Mouse (Mus musculus): ENCODE data around the gene Nqo1. TPM values are rescaled to one million over a fixed set of nuclear protein-coding genes. Genes with fewer than 3 reads are reported as not detected.

The Nqo1 gene
- total and polyA plus RNA-seq, 2 experiments from 2014 or later, result 14.1 to 22.1 TPM

DNA sequence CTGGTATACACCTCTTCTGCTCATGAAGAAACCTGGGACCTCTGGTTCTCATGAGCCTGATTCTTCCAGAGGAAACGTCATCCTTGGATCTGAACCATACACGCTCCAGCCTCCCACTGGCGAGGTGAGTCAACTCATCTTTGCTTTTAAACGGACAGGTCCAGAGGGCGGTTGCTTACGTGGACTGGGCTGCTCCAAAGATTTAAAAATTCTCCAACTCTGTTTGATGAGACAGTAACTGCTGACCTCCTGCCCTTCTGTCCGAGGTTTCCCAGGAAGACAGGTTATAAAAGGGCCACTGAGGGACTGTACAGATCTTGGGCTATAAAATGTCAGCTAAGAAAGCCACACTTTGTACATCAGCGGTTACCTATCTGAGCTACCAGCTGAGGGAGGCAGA is 27.8 kb upstream of the Nqo1 start:
- Histone ChIP-seq H3K4me3 (ENCODE audit: low read length) (no peak overlapping the region), H3K9me3 (ENCODE audit: low read length) (no peaks in the 10 kb centered on the region), H3K27me3 (ENCODE audit: insufficient read depth, low read length) (no peaks in the 10 kb centered on the region), H3K4me1 (ENCODE audit: insufficient read depth, low read length) (no peaks in the 10 kb centered on the region; the same call in 1 of the 2 replicates), H3K36me3 (ENCODE audit: insufficient read depth, low read length) (no peaks in the 10 kb centered on the region), H3K4me2 (ENCODE audit: low read depth, low read length) (no peak overlapping the region), H3K27ac (no peak overlapping the region), H3K9ac (replicated peaks; ENCODE audit: low read length) (no peak overlapping the region)
- no peak for TF ChIP-seq CTCF (IDR thresholded peaks at IDR 0.05; ENCODE audit: low read depth)
- ATAC-seq, result no peak
- 88% methylated on average over 8 of the region's 8 CpGs for WGBS
- no peak for DNase-seq (ENCODE audit: low spot score)

DNA sequence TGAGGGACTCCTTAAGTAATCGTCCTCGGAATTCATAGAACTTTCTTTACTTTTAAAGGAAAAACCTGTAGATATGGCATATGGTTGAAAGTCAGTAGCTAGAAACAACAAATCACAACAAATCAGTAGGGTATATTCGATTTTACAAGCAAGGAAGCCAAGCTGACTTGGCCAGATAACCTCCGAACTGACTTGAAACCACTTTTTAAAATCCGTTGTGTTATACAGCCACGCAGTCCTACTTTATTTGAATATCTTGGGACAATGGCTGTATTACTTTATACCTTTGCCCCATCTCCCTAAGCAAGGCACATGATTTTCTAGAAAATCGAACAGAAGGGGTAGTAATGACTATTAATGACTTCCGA is 22.2 kb upstream of the Nqo1 start:
- peak overlapping the region; percentile 70; the same call in 1 of the 2 replicates for H3K4me2 ChIP-seq (ENCODE audit: low read depth, low read length)
- no peaks in the 10 kb centered on the region for H3K4me1 ChIP-seq (ENCODE audit: insufficient read depth, low read length)
- TF ChIP-seq CTCF (IDR thresholded peaks at IDR 0.05; ENCODE audit: low read depth), result no peak
- H3K9me3 ChIP-seq (ENCODE audit: low read length), result no peaks in the 10 kb centered on the region
- no peak for DNase-seq (ENCODE audit: low spot score)
- peak overlapping the region; percentile 68 for H3K4me3 ChIP-seq (ENCODE audit: low read length)
- H3K9ac ChIP-seq (replicated peaks; ENCODE audit: low read length), result no peak overlapping the region
- H3K27ac ChIP-seq, result no peak overlapping the region
- 55% methylated on average over 8 of the region's 8 CpGs for WGBS
- H3K27me3 ChIP-seq (ENCODE audit: insufficient read depth, low read length), result no peaks in the 10 kb centered on the region
- H3K36me3 ChIP-seq (ENCODE audit: insufficient read depth, low read length), result peaks cover 12% of the 10 kb centered on the region; the same call in 1 of the 2 replicates
- ATAC-seq, result no peak; the same call in 1 of the 2 replicates

DNA sequence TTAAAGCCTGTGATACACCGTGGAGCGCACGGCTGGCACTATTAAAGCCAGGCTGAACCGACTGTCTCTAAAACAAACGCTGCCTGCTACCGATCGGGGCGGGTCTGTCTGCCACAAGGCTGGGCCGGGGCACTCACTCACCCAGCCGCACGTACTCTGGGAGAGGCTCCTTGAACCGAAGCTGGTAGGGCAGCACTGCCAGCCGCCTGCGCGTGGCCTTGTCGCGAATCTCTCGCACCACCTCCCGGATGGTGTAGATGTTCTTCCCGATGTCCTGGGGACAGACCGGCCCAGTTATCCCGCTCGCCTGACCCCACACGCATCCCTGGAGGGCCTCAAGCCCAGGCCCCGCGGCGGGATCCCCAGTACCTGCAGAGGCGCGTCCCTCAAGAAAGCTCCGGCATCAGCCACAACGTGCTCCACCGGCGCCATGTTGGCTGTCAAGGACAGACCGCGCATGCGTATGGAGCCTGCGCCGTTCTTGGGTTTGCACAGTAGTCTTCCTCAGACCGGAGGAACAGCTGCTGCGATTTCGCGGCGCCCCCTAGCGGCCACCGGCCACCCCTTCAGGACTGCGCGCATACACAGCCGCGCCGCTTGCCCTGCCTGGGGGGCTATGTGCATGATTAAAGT is 21.7 kb upstream of the Nqo1 start, which contains the start of gene Nob1:
Nob1 (minus strand) TSS at position 455 of the 633 bp plus-strand sequence.
- DNase-seq (ENCODE audit: low spot score) (peak; percentile 99), ATAC-seq (peak; percentile 99)
- WGBS, result under 1% methylated on average over 50 of the region's 50 CpGs
- Histone ChIP-seq H3K4me1 (ENCODE audit: insufficient read depth, low read length) (no peaks in the 10 kb centered on the region), H3K4me3 (ENCODE audit: low read length) (peak within 1 kb of the TSS; percentile 68), H3K27me3 (ENCODE audit: insufficient read depth, low read length) (no peaks in the 10 kb centered on the region), H3K9me3 (ENCODE audit: low read length) (no peaks in the 10 kb centered on the region), H3K9ac (replicated peaks; ENCODE audit: low read length) (peak within 1 kb of the TSS; percentile 71), H3K36me3 (ENCODE audit: insufficient read depth, low read length) (peaks cover 17% of the 10 kb centered on the region; the same call in 1 of the 2 replicates), H3K27ac (peak within 1 kb of the TSS; percentile 71; the same call in 1 of the 2 replicates), H3K4me2 (ENCODE audit: low read depth, low read length) (peak within 1 kb of the TSS; percentile 70)
- TF ChIP-seq CTCF (IDR thresholded peaks at IDR 0.05; ENCODE audit: low read depth), result peak; percentile 99

DNA sequence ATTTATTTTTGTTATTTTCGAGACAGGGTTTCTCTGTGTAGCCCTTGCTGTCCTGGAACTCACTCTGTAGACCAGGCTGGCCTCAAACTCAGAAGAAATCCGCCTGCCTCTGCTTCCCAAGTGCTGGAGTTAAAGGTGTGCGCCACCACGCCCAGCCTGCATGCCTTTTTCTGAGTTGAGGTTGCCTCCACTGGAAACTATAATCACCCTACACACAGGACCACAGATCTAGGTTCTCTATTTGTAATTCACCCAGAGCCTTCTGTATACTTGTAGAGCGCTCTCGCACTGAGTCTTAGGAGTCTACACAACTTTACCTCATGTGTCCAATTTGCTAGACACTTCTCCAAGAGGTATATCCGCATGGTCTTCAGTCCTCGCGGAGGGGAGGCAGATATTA is 21.2 kb upstream of the Nqo1 start:
- DNase-seq (ENCODE audit: low spot score), result no peak
- Histone ChIP-seq H3K9ac (replicated peaks; ENCODE audit: low read length) (peak overlapping the region; percentile 71), H3K9me3 (ENCODE audit: low read length) (no peaks in the 10 kb centered on the region), H3K36me3 (ENCODE audit: insufficient read depth, low read length) (peaks cover 17% of the 10 kb centered on the region; the same call in 1 of the 2 replicates), H3K27ac (peak overlapping the region; percentile 71; the same call in 1 of the 2 replicates), H3K4me2 (ENCODE audit: low read depth, low read length) (peak overlapping the region; percentile 70), H3K4me3 (ENCODE audit: low read length) (peak overlapping the region; percentile 68), H3K4me1 (ENCODE audit: insufficient read depth, low read length) (no peaks in the 10 kb centered on the region), H3K27me3 (ENCODE audit: insufficient read depth, low read length) (no peaks in the 10 kb centered on the region)
- ATAC-seq, result no peak
- TF ChIP-seq CTCF (IDR thresholded peaks at IDR 0.05; ENCODE audit: low read depth), result no peak
- WGBS, result 35% methylated on average over 9 of the region's 9 CpGs

DNA sequence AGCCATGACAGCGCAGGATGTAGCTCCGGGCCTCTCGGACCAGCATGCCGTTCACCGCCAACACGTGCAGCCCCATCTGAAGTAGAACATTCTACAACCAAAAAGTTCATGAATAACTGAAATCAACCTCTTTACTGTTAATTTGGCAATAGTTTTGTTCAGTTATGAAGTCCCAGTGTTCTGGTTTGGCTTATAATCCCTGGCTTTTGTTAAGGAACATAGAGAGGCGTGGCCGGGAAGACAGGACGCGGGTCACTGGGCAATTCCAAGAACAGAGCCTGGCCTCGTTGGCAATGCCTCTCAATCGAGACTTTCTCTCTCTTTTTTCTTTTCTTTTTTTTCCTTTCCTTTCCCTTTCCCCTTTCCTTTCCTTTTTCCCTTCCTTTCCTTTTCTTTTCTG is 14.0 kb upstream of the Nqo1 start:
- H3K36me3 ChIP-seq (ENCODE audit: insufficient read depth, low read length), result peaks cover 80% of the 10 kb centered on the region
- no peak for DNase-seq (ENCODE audit: low spot score)
- H3K4me1 ChIP-seq (ENCODE audit: insufficient read depth, low read length), result no peaks in the 10 kb centered on the region
- H3K27ac ChIP-seq, result no peak overlapping the region
- H3K27me3 ChIP-seq (ENCODE audit: insufficient read depth, low read length), result no peaks in the 10 kb centered on the region
- H3K9ac ChIP-seq (replicated peaks; ENCODE audit: low read length), result no peak overlapping the region
- TF ChIP-seq CTCF (IDR thresholded peaks at IDR 0.05; ENCODE audit: low read depth), result no peak
- no peak for ATAC-seq
- no peak overlapping the region for H3K4me3 ChIP-seq (ENCODE audit: low read length)
- WGBS, result 83% methylated on average over 12 of the region's 12 CpGs
- no peaks in the 10 kb centered on the region for H3K9me3 ChIP-seq (ENCODE audit: low read length)
- H3K4me2 ChIP-seq (ENCODE audit: low read depth, low read length), result no peak overlapping the region

DNA sequence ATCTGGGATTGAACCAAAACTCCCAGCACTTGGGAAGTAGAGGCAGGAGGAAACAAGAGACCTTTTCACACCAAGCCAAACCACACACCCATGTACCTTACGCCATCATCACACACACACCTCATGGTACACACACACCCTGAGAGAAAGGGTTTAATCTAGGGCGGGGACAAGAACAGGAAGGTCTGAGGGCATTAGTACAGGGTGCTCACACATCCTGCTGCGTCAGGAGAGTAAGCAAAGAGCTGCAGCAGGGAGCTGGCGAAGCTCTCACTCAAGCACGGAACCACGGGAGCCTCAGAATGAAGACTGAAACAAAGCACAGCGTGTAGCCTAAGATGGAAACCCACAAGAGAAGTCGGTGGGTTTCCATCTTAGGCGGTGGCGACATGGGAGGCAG is 10.9 kb upstream of the Nqo1 start:
- Histone ChIP-seq H3K4me2 (ENCODE audit: low read depth, low read length) (no peak overlapping the region), H3K4me3 (ENCODE audit: low read length) (no peak overlapping the region), H3K4me1 (ENCODE audit: insufficient read depth, low read length) (no peaks in the 10 kb centered on the region), H3K27ac (no peak overlapping the region), H3K36me3 (ENCODE audit: insufficient read depth, low read length) (peaks cover 83% of the 10 kb centered on the region), H3K27me3 (ENCODE audit: insufficient read depth, low read length) (no peaks in the 10 kb centered on the region), H3K9me3 (ENCODE audit: low read length) (no peaks in the 10 kb centered on the region), H3K9ac (replicated peaks; ENCODE audit: low read length) (no peak overlapping the region)
- TF ChIP-seq CTCF (IDR thresholded peaks at IDR 0.05; ENCODE audit: low read depth), result no peak
- ATAC-seq (no peak), DNase-seq (ENCODE audit: low spot score) (no peak)
- 86% methylated on average over 10 of the region's 10 CpGs for WGBS

DNA sequence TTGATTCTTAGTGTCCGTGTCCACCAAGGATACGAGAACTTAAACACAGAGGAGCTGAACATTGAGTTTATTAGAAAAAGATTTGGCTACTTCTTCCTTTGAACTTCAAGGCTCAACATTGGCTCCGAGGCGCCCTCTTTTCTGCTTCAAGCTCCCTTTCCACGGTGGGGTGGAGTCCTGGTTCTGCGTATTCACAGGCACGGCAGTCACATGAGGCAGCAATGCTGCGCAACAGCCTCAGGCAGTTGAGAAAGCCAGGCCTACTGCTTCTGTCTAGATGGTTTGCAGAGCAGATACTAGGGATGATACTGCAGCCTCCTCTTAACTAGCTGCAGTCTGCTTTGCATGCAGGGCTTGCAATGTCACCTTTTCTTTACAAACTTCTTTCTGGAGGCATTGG is 9.5 kb upstream of the Nqo1 start:
- H3K4me3 ChIP-seq (ENCODE audit: low read length), result no peak overlapping the region
- H3K27ac ChIP-seq, result no peak overlapping the region
- no peaks in the 10 kb centered on the region for H3K27me3 ChIP-seq (ENCODE audit: insufficient read depth, low read length)
- DNase-seq (ENCODE audit: low spot score) (no peak), ATAC-seq (no peak)
- H3K9me3 ChIP-seq (ENCODE audit: low read length), result no peaks in the 10 kb centered on the region
- H3K36me3 ChIP-seq (ENCODE audit: insufficient read depth, low read length), result peaks cover 70% of the 10 kb centered on the region
- H3K9ac ChIP-seq (replicated peaks; ENCODE audit: low read length), result no peak overlapping the region
- no peaks in the 10 kb centered on the region for H3K4me1 ChIP-seq (ENCODE audit: insufficient read depth, low read length)
- no peak overlapping the region for H3K4me2 ChIP-seq (ENCODE audit: low read depth, low read length)
- 91% methylated on average over 8 of the region's 8 CpGs for WGBS
- TF ChIP-seq CTCF (IDR thresholded peaks at IDR 0.05; ENCODE audit: low read depth), result no peak

Data from hindbrain, postnatal 0 days (tissue).